Mouse (Mus musculus): ENCODE results near the gene Glud1.

- no peak for TF ChIP-seq CTCF (IDR thresholded peaks at IDR 0.05; ENCODE audit: extremely low read depth, insufficient read depth, low read length)
- TF ChIP-seq POLR2A (IDR thresholded peaks at IDR 0.05; ENCODE audit: extremely low read depth, insufficient read depth, low read length), result no peak
Observed at GRCm38 (mm10) chr14:34318113-34318512, 7.6 kb downstream of the Glud1 start.
